Mouse (Mus musculus) cerebellum, postnatal 4 days (tissue): ENCODE data around the gene Kidins220.

Experiments used
- DNase-seq, 2 experiments: peaks; one replicate each; pipeline ENCODE4 v3.0.0; 2022; ENCODE audit warnings: low spot score in 2 of 2, mixed read lengths in 1 of 2

Kidins220 gene

GRCm38 (mm10) chr12:25109971-25110681, 135.4 kb downstream of the Kidins220 start:
- no peak for DNase-seq

GRCm38 (mm10) chr12:25110682-25111078, 136.0 kb downstream of the Kidins220 start:
- no peak for DNase-seq
